Mouse (Mus musculus): ENCODE results near the gene Poc1a.

- no peak for TF ChIP-seq CTCF (IDR thresholded peaks at IDR 0.05; ENCODE audit: control insufficient read depth, insufficient read depth, insufficient replicate concordance, low read depth, low read length)
- no peak for TF ChIP-seq POLR2A (IDR thresholded peaks at IDR 0.05; ENCODE audit: control insufficient read depth, low read depth, low read length)
These were observed 13.8 kb upstream of the Poc1a start for GRCm38 (mm10) chr9:106266936-106267657.
